Mouse (Mus musculus): ENCODE measurements around the gene Rpl11. TPM values are rescaled to one million over a fixed set of nuclear protein-coding genes. Genes with fewer than 3 reads are reported as not detected.

The Rpl11 gene
- polyA plus RNA-seq, 1 experiment from 2014 or later: 506 TPM

DNA sequence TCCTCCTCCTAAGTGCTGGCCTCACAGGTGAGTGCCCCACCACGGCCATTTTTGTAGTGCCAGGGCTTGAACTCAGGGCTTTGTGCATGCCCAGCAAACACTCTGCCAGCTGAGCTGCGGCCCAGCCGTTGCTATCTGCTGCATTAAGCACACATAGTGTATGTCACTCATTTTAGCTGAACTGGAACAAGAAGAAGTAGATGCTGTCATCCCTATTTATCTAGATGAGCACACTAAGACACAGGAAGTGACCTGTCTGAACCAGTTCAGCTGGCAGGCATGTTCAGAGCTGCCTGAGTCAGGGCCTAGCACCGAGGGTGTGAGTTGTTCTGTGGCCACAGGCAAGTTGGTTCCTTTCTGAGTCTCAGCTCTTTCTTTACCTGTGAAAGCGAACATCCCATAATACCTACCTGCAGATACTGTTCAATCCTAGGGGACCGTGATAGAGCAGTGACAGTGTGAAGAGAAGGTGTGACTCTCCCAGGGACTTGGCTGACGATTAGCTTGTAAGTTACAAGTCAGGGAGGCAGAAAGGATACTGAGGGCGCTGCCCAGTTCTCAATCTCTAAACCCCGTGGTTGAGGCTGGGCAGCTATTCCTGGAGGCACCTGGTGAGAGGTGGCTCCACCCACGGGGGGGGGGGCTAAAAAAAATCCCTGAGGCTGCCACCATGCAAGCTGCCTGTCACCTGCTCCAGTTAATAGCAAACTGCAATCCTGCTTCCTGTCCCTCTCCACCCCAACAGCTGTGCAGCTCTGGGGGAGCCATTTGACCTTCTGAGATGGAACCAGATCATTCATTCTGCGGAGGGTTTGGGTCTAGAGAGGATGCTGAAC is 36.7 kb upstream of the Rpl11 start:
- Histone ChIP-seq H3K27me3 (ENCODE audit: control insufficient read depth, insufficient read depth, low read depth, low read length) (no peaks in the 10 kb centered on the region), H3K4me1 (replicated peaks; ENCODE audit: control insufficient read depth, insufficient read depth, low read length) (peaks cover 14% of the 10 kb centered on the region), H3K4me3 (ENCODE audit: low read length) (no peak overlapping the region), H3K9ac (ENCODE audit: low read length) (no peak overlapping the region), H3K4me2 (ENCODE audit: low read depth, low read length) (no peak overlapping the region), H3K27ac (ENCODE audit: low read length) (peak overlapping the region; percentile 12), H3K9me3 (ENCODE audit: control insufficient read depth, low read length) (0 out of 2 replicates have a peak, but pooled peaks cover 3% of the 10 kb centered on the region), H3K36me3 (ENCODE audit: control insufficient read depth, insufficient read depth, low read length) (no peaks in the 10 kb centered on the region)
- WGBS: 54% methylated on average over 11 of the region's 11 CpGs
- ATAC-seq (ENCODE audit: low read depth): no peak

- Histone ChIP-seq H3K36me3 (ENCODE audit: control insufficient read depth, insufficient read depth, low read length) (no peaks in the 10 kb centered on the region), H3K27me3 (ENCODE audit: control insufficient read depth, insufficient read depth, low read depth, low read length) (no peaks in the 10 kb centered on the region), H3K4me2 (ENCODE audit: low read depth, low read length) (no peak overlapping the region), H3K4me1 (replicated peaks; ENCODE audit: control insufficient read depth, insufficient read depth, low read length) (peaks cover 8% of the 10 kb centered on the region), H3K27ac (ENCODE audit: low read length) (peak overlapping the region; percentile 44), H3K9me3 (ENCODE audit: control insufficient read depth, low read length) (0 out of 2 replicates have a peak, but pooled peaks cover 3% of the 10 kb centered on the region), H3K9ac (ENCODE audit: low read length) (no peak overlapping the region), H3K4me3 (ENCODE audit: low read length) (no peak overlapping the region)
- WGBS: 41% methylated on average over 16 of the region's 16 CpGs
- ATAC-seq (ENCODE audit: low read depth): peak; percentile 64
Observed at GRCm38 (mm10) chr4:136088971-136089747, 35.9 kb upstream of the Rpl11 start.

DNA sequence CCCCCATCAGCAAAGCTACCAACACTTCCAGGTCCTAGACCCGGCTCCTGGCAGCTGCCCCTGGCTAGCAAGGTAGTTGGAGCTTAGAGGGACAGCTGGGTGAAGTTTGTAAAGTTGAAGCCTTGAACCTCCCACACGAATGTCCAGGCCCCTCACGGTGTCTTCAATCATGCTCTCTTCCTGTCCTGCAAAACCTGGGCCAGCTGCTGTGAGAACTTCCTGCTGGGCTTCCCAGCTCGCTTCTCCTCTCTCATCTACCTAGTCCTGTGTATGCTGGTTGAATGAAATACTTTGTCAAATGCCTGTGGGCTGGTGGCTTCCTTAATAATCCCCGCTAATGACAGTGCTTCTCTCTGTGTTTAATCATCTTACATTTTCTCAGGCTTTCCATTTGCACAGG is 35.1 kb upstream of the Rpl11 start:
- H3K36me3 ChIP-seq (ENCODE audit: control insufficient read depth, insufficient read depth, low read length): no peaks in the 10 kb centered on the region
- H3K4me2 ChIP-seq (ENCODE audit: low read depth, low read length): no peak overlapping the region
- H3K27me3 ChIP-seq (ENCODE audit: control insufficient read depth, insufficient read depth, low read depth, low read length): no peaks in the 10 kb centered on the region
- peaks cover 11% of the 10 kb centered on the region for H3K4me1 ChIP-seq (replicated peaks; ENCODE audit: control insufficient read depth, insufficient read depth, low read length)
- no peak overlapping the region for H3K9ac ChIP-seq (ENCODE audit: low read length)
- ATAC-seq (ENCODE audit: low read depth): no peak
- 0 out of 2 replicates have a peak, but pooled peaks cover 3% of the 10 kb centered on the region for H3K9me3 ChIP-seq (ENCODE audit: control insufficient read depth, low read length)
- no peak overlapping the region for H3K4me3 ChIP-seq (ENCODE audit: low read length)
- peak overlapping the region; percentile 44 for H3K27ac ChIP-seq (ENCODE audit: low read length)
- 66% methylated on average over 5 of the region's 5 CpGs for WGBS

DNA sequence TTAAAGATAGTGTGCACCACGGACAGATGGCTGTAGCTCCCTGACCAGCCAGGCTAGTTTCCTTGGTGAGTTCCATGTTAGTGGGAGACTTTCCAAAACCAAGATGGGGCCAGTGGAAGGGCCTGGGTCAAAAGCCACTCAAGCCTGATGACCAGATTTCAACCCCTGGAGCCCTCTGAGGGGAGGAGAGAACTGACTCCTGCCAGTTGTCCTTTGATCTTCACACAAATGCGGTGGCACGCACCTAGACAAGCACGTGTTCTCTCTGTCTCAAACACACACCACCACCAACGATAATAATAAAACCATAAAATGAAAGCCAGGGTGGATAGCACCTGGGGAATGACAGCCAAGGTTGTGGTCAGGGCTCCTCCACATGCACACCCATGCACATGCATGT is 34.0 kb upstream of the Rpl11 start:
- H3K27me3 ChIP-seq (ENCODE audit: control insufficient read depth, insufficient read depth, low read depth, low read length): peaks cover 4% of the 10 kb centered on the region; the same call in 1 of the 2 replicates
- no peak for ATAC-seq (ENCODE audit: low read depth)
- H3K36me3 ChIP-seq (ENCODE audit: control insufficient read depth, insufficient read depth, low read length): no peaks in the 10 kb centered on the region
- no peak overlapping the region for H3K4me2 ChIP-seq (ENCODE audit: low read depth, low read length)
- H3K9ac ChIP-seq (ENCODE audit: low read length): no peak overlapping the region
- H3K9me3 ChIP-seq (ENCODE audit: control insufficient read depth, low read length): 0 out of 2 replicates have a peak, but pooled peaks cover 3% of the 10 kb centered on the region
- H3K27ac ChIP-seq (ENCODE audit: low read length): no peak overlapping the region
- peaks cover 11% of the 10 kb centered on the region for H3K4me1 ChIP-seq (replicated peaks; ENCODE audit: control insufficient read depth, insufficient read depth, low read length)
- no peak overlapping the region for H3K4me3 ChIP-seq (ENCODE audit: low read length)
- 93% methylated on average over 5 of the region's 5 CpGs for WGBS

DNA sequence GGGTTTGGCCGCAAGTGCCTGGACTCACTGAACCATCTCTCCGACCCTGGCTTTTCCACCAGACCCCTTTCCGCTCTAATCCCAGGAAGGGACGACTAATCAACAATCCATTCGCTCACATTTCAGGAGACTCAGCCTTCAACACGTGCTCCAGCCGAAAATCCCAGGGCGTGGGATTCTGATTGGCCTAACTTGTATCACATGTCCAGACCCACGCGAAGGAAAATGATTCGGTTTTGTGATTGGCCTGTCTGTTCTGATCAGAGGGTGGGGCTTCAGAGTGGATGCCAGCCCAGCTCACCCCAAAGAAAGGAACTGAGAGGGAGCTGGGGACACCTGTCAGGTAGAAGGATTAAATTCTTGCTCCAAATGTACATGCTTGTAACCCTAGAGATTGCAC is 31.6 kb upstream of the Rpl11 start:
- WGBS: 92% methylated on average over 11 of the region's 11 CpGs
- Histone ChIP-seq H3K4me1 (replicated peaks; ENCODE audit: control insufficient read depth, insufficient read depth, low read length) (peaks cover 11% of the 10 kb centered on the region), H3K9me3 (ENCODE audit: control insufficient read depth, low read length) (no peaks in the 10 kb centered on the region)

DNA sequence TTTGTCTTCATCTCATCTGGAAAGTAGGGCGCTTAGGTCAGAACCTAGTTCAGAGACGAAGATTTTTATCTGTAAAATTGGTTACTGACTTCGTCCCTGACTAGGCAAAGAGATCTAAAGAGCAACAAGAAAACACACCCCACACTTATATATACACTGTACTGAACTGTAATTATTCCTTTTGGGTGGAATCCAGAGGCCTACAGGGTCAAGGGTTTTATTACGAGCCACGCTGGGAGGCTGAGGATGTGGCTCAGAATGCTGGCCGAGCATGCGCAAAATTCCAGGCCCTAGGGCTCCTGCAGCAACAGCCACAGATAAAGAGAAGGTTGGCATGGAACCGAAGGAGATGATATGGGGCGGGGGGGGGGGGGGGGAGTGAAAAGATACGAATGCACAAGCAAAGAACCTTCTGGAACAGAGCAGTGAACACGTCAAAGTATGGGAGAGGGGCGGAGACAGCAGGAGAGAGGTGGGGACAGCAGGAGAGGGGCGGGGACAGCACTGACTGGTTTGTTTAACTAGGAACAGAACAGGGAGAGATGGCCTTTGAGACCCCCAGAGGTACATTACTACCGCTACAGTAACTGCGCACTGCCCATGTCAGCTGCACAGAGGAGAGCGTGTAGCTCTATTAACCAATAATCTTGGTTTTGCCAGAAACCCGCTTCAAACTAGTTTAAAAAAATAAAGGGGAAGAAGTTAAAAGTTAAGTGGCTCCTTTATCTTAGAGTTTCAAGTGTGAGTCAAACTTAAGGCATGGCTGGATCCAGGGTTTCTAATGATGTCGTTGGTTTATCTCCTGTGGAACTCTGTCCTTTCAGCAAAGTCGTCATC is 30.3 kb upstream of the Rpl11 start:
- H3K27ac ChIP-seq (ENCODE audit: low read length): no peak overlapping the region
- no peak overlapping the region for H3K4me3 ChIP-seq (ENCODE audit: low read length)
- peaks cover 19% of the 10 kb centered on the region for H3K27me3 ChIP-seq (ENCODE audit: control insufficient read depth, insufficient read depth, low read depth, low read length)
- H3K9me3 ChIP-seq (ENCODE audit: control insufficient read depth, low read length): no peaks in the 10 kb centered on the region
- no peaks in the 10 kb centered on the region for H3K36me3 ChIP-seq (ENCODE audit: control insufficient read depth, insufficient read depth, low read length)
- no peak overlapping the region for H3K4me2 ChIP-seq (ENCODE audit: low read depth, low read length)
- peak; percentile 56; the same call in 1 of the 2 replicates for ATAC-seq (ENCODE audit: low read depth)
- WGBS: 52% methylated on average over 18 of the region's 19 CpGs
- no peak overlapping the region for H3K9ac ChIP-seq (ENCODE audit: low read length)
- peaks cover 7% of the 10 kb centered on the region for H3K4me1 ChIP-seq (replicated peaks; ENCODE audit: control insufficient read depth, insufficient read depth, low read length)

More for the DNA sequence above, 31.6 kb upstream of the Rpl11 start:
- no peak overlapping the region for H3K9ac ChIP-seq (ENCODE audit: low read length)
- peaks cover 19% of the 10 kb centered on the region for H3K27me3 ChIP-seq (ENCODE audit: control insufficient read depth, insufficient read depth, low read depth, low read length)
- no peak overlapping the region for H3K4me2 ChIP-seq (ENCODE audit: low read depth, low read length)
- no peak overlapping the region for H3K4me3 ChIP-seq (ENCODE audit: low read length)
- H3K27ac ChIP-seq (ENCODE audit: low read length): no peak overlapping the region
- no peak for ATAC-seq (ENCODE audit: low read depth)
- H3K36me3 ChIP-seq (ENCODE audit: control insufficient read depth, insufficient read depth, low read length): no peaks in the 10 kb centered on the region

GRCm38 (mm10) chr4:136081729-136082128 is 28.5 kb upstream of the Rpl11 start:
- peaks cover 7% of the 10 kb centered on the region for H3K4me1 ChIP-seq (replicated peaks; ENCODE audit: control insufficient read depth, insufficient read depth, low read length)
- peaks cover 19% of the 10 kb centered on the region for H3K27me3 ChIP-seq (ENCODE audit: control insufficient read depth, insufficient read depth, low read depth, low read length)
- WGBS: 3% methylated on average over 28 of the region's 28 CpGs
- H3K9ac ChIP-seq (ENCODE audit: low read length): peak overlapping the region; percentile 41
- ATAC-seq (ENCODE audit: low read depth): no peak
- no peak overlapping the region for H3K27ac ChIP-seq (ENCODE audit: low read length)
- peak overlapping the region; percentile 62 for H3K4me2 ChIP-seq (ENCODE audit: low read depth, low read length)
- peak overlapping the region; percentile 41 for H3K4me3 ChIP-seq (ENCODE audit: low read length)
- H3K9me3 ChIP-seq (ENCODE audit: control insufficient read depth, low read length): no peaks in the 10 kb centered on the region
- H3K36me3 ChIP-seq (ENCODE audit: control insufficient read depth, insufficient read depth, low read length): no peaks in the 10 kb centered on the region

GRCm38 (mm10) chr4:136078649-136079048 is 25.4 kb upstream of the Rpl11 start:
- Histone ChIP-seq H3K4me1 (replicated peaks; ENCODE audit: control insufficient read depth, insufficient read depth, low read length) (peaks cover 6% of the 10 kb centered on the region), H3K4me3 (ENCODE audit: low read length) (no peak overlapping the region), H3K9me3 (ENCODE audit: control insufficient read depth, low read length) (no peaks in the 10 kb centered on the region), H3K27me3 (ENCODE audit: control insufficient read depth, insufficient read depth, low read depth, low read length) (peaks cover 19% of the 10 kb centered on the region), H3K27ac (ENCODE audit: low read length) (no peak overlapping the region), H3K4me2 (ENCODE audit: low read depth, low read length) (no peak overlapping the region), H3K36me3 (ENCODE audit: control insufficient read depth, insufficient read depth, low read length) (no peaks in the 10 kb centered on the region), H3K9ac (ENCODE audit: low read length) (no peak overlapping the region)
- ATAC-seq (ENCODE audit: low read depth): peak; percentile 39; the same call in 1 of the 2 replicates
- 18% methylated on average over 2 of the region's 2 CpGs for WGBS

Data from lung, embryonic 16.5 days (tissue).